Mouse (Mus musculus) myocyte (in vitro differentiated cells): Measurements from ENCODE around the gene Fggy. TPM values are rescaled to one million over a fixed set of nuclear protein-coding genes. Genes with fewer than 3 reads are reported as not detected.
A peak's percentile ranks its signal among the peaks of the same experiment; 100 is the strongest.

ENCODE experiments used
- H3K27me3 ChIP-seq: one replicate; pipeline ENCODE4 v1.6.1; 2011; ENCODE audit not compliant: control insufficient read depth, insufficient read depth, insufficient read length
- H3K36me3 ChIP-seq: one replicate; pipeline ENCODE4 v1.6.1; 2011; ENCODE audit not compliant: control insufficient read depth, insufficient read depth
- H3K4me2 ChIP-seq: one replicate; pipeline ENCODE4 v1.6.1; 2011; ENCODE audit warnings: low read depth, control low read depth
- H3K4me3 ChIP-seq: one replicate; pipeline ENCODE4 v1.5.1; 2011; ENCODE audit warnings: mild to moderate bottlenecking, control low read depth, moderate library complexity
- H3K79me2 ChIP-seq: one replicate; pipeline ENCODE4 v1.6.1; 2011; ENCODE audit not compliant: control insufficient read depth, insufficient read depth
- H3ac ChIP-seq: one replicate; pipeline ENCODE4 v1.6.1; 2011; ENCODE audit not compliant: control insufficient read depth, insufficient read length
- CEBPB ChIP-seq: IDR thresholded peaks from 2 replicates; pipeline ENCODE4 v1.6.1; 2011; ENCODE audit warnings: mild to moderate bottlenecking, moderate library complexity; ENCODE audit not compliant: poor library complexity, insufficient read depth, severe bottlenecking
- E2F4 ChIP-seq: IDR thresholded peaks from one replicate; pipeline ENCODE4 v1.6.1; 2011; ENCODE audit warnings: mild to moderate bottlenecking, control low read depth, moderate library complexity; ENCODE audit not compliant: insufficient read depth
- MAX ChIP-seq: IDR thresholded peaks from one replicate; pipeline ENCODE4 v1.6.1; 2011; ENCODE audit warnings: low read depth, mild to moderate bottlenecking, control low read depth
- MYOD1 ChIP-seq, 3 experiments: IDR thresholded peaks; one replicate each; pipeline ENCODE4 v1.6.1; 2011; ENCODE audit warnings: control low read depth in 2 of 3, low read depth in 2 of 3, mild to moderate bottlenecking in 2 of 3, moderate library complexity in 1 of 3; ENCODE audit not compliant: insufficient read length in 2 of 3, control insufficient read depth in 1 of 3
- MYOG ChIP-seq, 3 experiments: IDR thresholded peaks; one replicate each; pipeline ENCODE4 v1.6.1; 2011; ENCODE audit warnings: control low read depth in 2 of 3, low read depth in 2 of 3, mild to moderate bottlenecking in 2 of 3; ENCODE audit not compliant: insufficient read length in 2 of 3, control insufficient read depth in 1 of 3, insufficient read depth in 1 of 3
- POLR2A ChIP-seq: IDR thresholded peaks from one replicate; pipeline ENCODE4 v1.6.1; 2011; ENCODE audit warnings: low read depth, mild to moderate bottlenecking, control low read depth, moderate library complexity; ENCODE audit not compliant: insufficient read length
- POLR2AphosphoS2 ChIP-seq: IDR thresholded peaks from one replicate; pipeline ENCODE4 v1.6.1; 2011; ENCODE audit warnings: low read depth, control low read depth; ENCODE audit not compliant: insufficient read length
- REST ChIP-seq: IDR thresholded peaks from one replicate; pipeline ENCODE4 v1.6.1; 2011; ENCODE audit warnings: mild to moderate bottlenecking, control low read depth, moderate library complexity; ENCODE audit not compliant: insufficient read depth, insufficient read length
- SRF ChIP-seq: IDR thresholded peaks from one replicate; pipeline ENCODE4 v1.6.1; 2011; ENCODE audit warnings: low read depth; ENCODE audit not compliant: control insufficient read depth, insufficient read length
- TCF12 ChIP-seq: IDR thresholded peaks from one replicate; pipeline ENCODE4 v1.6.1; 2011; ENCODE audit warnings: mild to moderate bottlenecking, control low read depth; ENCODE audit not compliant: poor library complexity, insufficient read depth, severe bottlenecking
- TCF3 ChIP-seq: IDR thresholded peaks from one replicate; pipeline ENCODE4 v1.6.1; 2011; ENCODE audit warnings: low read depth, control low read depth; ENCODE audit not compliant: insufficient read length
- USF1 ChIP-seq: IDR thresholded peaks from one replicate; pipeline ENCODE4 v1.6.1; 2011; ENCODE audit warnings: low read depth, mild to moderate bottlenecking, control low read depth, moderate library complexity
- polyA plus RNA-seq: library from polyadenylated mRNA; unstranded; fragments of >200 nt; fragmentation: generic; extraction: Trizol; gene quantifications from one replicate; pipeline ENCODE4 v1.2.1, GENCODE M21; 2012; ENCODE audit warnings: missing spikeins

The Fggy gene
- polyA plus RNA-seq, 1 experiment = 12.7 TPM

DNA sequence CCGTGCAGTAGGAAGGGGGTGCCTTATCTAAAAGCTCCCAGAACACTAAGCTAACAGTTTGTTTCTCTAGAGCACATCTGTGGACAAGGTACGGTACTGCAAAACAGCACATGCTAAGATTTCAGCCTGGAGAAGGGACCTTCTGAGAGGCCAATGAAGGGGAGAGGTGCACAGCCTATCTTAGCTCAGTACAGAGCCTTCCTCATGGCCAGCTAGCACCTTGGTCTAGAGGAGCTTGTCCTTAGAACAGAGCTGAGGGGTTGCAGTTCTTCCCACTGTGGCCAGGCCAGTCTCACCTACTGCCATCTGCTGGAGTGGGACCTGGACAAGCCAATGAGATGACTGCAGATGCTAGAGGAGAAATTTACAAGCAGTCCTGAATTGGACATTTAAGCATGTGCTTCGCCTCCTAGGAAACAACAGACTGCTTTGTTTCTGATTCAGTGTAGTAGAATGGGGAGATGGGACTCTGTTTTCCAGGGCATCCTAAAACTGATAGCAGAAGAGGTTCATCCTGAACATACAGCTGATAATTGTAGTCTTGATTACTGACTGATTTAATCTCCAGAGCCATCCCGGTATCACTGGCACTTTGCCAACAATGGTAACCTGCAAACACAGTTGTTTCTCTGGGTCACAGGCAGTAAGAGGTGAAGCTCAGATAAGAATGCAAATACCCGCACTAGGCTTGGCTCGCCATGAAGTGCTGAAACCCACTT lies 305.6 kb downstream of the Fggy start:
- H3K4me3 ChIP-seq = no peak overlapping the region
- H3ac ChIP-seq = no peak overlapping the region
- no peaks in the 10 kb centered on the region for H3K27me3 ChIP-seq
- no peak overlapping the region for H3K4me2 ChIP-seq
- TF ChIP-seq E2F4 (no peak), TCF12 (no peak), SRF (no peak), CEBPB (no peak), REST (no peak), MYOD1 (IDR thresholded peaks at IDR 0.05; ENCODE audit: control insufficient read depth in 1 of 3, insufficient read length in 2 of 3, low read depth in 2 of 3) (no peak), POLR2AphosphoS2 (no peak), POLR2A (no peak), MAX (no peak), USF1 (no peak), MYOG (IDR thresholded peaks at IDR 0.05; ENCODE audit: control insufficient read depth in 1 of 3, insufficient read depth in 1 of 3, insufficient read length in 2 of 3, low read depth in 2 of 3) (no peak), TCF3 (no peak)
- H3K79me2 ChIP-seq = no peaks in the 10 kb centered on the region
- no peaks in the 10 kb centered on the region for H3K36me3 ChIP-seq

GRCm38 (mm10) chr4:95863500-95863803 lies 306.1 kb downstream of the Fggy start:
- Histone ChIP-seq H3K79me2 (no peaks in the 10 kb centered on the region), H3K4me2 (no peak overlapping the region), H3K4me3 (no peak overlapping the region), H3K27me3 (no peaks in the 10 kb centered on the region), H3K36me3 (no peaks in the 10 kb centered on the region), H3ac (no peak overlapping the region)
- TF ChIP-seq TCF12 (no peak), TCF3 (no peak), REST (no peak), POLR2AphosphoS2 (no peak), E2F4 (no peak), SRF (no peak), POLR2A (no peak)

- Histone ChIP-seq H3ac (no peak overlapping the region), H3K4me3 (no peak overlapping the region), H3K27me3 (no peaks in the 10 kb centered on the region), H3K4me2 (no peak overlapping the region), H3K79me2 (no peaks in the 10 kb centered on the region), H3K36me3 (no peaks in the 10 kb centered on the region)
- no peak for TF ChIP-seq TCF3
- TF ChIP-seq SRF = no peak
- TF ChIP-seq MYOD1 (IDR thresholded peaks at IDR 0.05; ENCODE audit: control insufficient read depth in 1 of 3, insufficient read length in 2 of 3, low read depth in 2 of 3) = peak in 2 of 3 experiments; percentile 26 to 38
- no peak for TF ChIP-seq E2F4
These were observed 307.9 kb downstream of the Fggy start for GRCm38 (mm10) chr4:95865251-95865650.

- H3K4me2 ChIP-seq = no peak overlapping the region
- H3K4me3 ChIP-seq = no peak overlapping the region
- H3K27me3 ChIP-seq = no peaks in the 10 kb centered on the region
- no peak overlapping the region for H3ac ChIP-seq
- H3K79me2 ChIP-seq = no peaks in the 10 kb centered on the region
- no peaks in the 10 kb centered on the region for H3K36me3 ChIP-seq
- TF ChIP-seq CEBPB = no peak
- TF ChIP-seq MYOD1 (IDR thresholded peaks at IDR 0.05; ENCODE audit: control insufficient read depth in 1 of 3, insufficient read length in 2 of 3, low read depth in 2 of 3) = no peak
- no peak for TF ChIP-seq MYOG (IDR thresholded peaks at IDR 0.05; ENCODE audit: control insufficient read depth in 1 of 3, insufficient read depth in 1 of 3, insufficient read length in 2 of 3, low read depth in 2 of 3)
- no peak for TF ChIP-seq TCF3
- no peak for TF ChIP-seq MAX
- no peak for TF ChIP-seq REST
- no peak for TF ChIP-seq SRF
- no peak for TF ChIP-seq USF1
- no peak for TF ChIP-seq POLR2A
- no peak for TF ChIP-seq E2F4
- no peak for TF ChIP-seq TCF12
- no peak for TF ChIP-seq POLR2AphosphoS2
These were observed 308.6 kb downstream of the Fggy start for GRCm38 (mm10) chr4:95865882-95866281.

DNA sequence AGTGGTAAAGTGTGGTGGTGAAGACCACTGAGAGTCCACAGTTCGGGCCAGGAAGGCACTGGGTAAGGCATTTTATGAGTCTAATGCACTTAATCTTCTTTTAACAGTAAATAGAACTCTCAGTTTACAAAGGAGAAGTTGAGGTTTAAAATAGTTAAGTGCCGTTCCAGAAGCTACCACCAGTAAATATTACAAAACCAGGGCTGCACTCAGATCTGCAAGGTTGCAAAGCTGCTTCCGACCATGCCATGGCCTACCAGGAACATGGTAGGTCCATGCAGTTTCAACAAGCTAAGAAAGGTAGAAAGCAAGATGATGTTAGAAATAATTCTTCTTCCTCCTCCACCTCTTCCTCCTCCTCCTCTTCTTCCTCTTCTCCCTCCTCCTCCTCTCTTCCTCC lies 309.8 kb downstream of the Fggy start:
- no peak overlapping the region for H3K4me2 ChIP-seq
- no peaks in the 10 kb centered on the region for H3K36me3 ChIP-seq
- H3ac ChIP-seq = no peak overlapping the region
- H3K79me2 ChIP-seq = no peaks in the 10 kb centered on the region
- H3K4me3 ChIP-seq = no peak overlapping the region
- H3K27me3 ChIP-seq = no peaks in the 10 kb centered on the region
- TF ChIP-seq MYOG (IDR thresholded peaks at IDR 0.05; ENCODE audit: control insufficient read depth in 1 of 3, insufficient read depth in 1 of 3, insufficient read length in 2 of 3, low read depth in 2 of 3) (no peak), USF1 (no peak), SRF (no peak), TCF12 (no peak), REST (no peak), MYOD1 (IDR thresholded peaks at IDR 0.05; ENCODE audit: control insufficient read depth in 1 of 3, insufficient read length in 2 of 3, low read depth in 2 of 3) (no peak), E2F4 (no peak), POLR2A (no peak), POLR2AphosphoS2 (no peak), CEBPB (no peak), TCF3 (no peak), MAX (no peak)
